Mouse (Mus musculus): ENCODE measurements around the gene Chst11.

Gene Chst11

DNA sequence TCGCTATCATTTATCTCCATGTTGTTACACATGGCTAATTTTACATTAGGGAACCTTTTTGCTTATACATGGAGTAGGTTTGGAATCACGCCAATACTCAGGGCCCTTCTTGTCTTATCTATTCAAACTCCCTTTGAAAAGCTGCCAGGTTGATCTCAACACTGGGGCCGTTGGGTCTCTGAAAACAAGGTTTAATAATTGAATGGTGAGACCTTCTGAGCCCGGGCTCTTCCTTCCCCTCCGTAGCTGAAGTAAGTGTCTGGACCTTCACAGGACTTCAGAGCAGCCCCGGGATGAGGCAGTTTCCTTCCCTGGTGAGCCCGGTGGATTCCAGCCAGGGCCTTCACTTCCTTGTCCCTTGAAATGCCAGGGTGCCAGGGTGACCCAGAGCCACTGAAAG is 5.6 kb downstream of the Chst11 start:
- DNase-seq (ENCODE audit: low spot score in 2 of 2) = no peak

DNA sequence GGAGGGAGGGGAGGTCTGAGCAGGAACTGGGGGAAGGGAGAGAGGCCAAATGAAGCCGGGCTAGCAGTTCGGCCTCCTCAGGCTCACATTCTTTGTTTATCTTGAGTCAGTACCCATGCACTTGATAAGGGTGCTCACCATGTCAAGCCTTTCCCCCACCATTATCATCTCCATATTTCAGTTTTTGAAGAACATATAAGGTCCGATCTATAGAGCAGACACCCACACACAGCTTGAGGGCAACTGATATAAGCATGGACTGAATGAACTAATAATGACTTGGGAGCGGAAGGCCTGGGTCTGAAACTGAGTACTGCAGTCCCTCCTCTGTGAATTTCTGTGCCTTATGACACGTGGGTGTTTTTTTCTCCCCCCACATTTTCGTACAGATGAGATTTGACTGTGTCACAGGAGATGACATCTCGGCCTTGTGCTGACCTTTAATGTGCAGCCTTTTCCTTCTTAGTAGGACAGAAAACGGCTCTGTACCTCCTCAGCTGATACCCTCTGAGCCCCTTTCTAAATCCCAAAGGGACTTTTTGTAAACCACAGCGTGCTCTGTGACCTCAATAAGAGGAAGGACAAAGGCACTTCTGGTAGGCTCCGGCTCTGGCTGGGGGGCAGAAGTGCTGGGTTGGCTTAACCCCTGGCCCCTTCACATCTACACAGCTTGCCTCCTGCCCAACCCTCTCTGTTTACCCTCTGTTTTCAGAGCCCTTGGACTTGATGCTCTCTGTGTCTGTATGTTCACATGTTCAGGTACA is 6.6 kb downstream of the Chst11 start:
- DNase-seq (ENCODE audit: low spot score in 2 of 2) = no peak

DNA sequence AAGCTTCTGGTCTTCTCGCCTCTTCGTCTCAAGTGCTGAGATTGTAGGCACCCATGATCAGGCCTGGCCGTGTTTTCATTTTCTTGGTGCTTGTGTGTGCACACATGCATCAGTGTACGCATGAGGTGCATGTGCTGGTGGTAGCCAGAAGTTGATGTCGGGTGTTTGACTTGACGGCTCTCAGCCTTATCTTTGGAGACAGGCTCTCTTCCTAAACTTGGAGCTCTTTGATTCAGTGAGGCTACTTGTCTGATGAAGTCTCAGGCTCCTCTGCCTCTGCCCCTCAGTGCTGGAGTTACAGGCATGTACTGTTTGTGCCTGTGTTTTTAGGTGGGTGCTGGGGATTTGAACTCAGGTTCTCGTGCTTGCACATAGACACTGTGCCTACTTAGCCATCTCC is 9.0 kb downstream of the Chst11 start:
- no peak for DNase-seq (ENCODE audit: low spot score in 2 of 2)

- DNase-seq (ENCODE audit: low spot score in 2 of 2) = no peak
Measured at GRCm38 (mm10) chr10:82997460-82997859, 12.2 kb downstream of the Chst11 start.

- no peak for DNase-seq (ENCODE audit: low spot score in 2 of 2)
Measured at GRCm38 (mm10) chr10:83000169-83000568, 14.9 kb downstream of the Chst11 start.

- no peak for DNase-seq (ENCODE audit: low spot score in 2 of 2)
Measured at GRCm38 (mm10) chr10:83000721-83001120, 15.4 kb downstream of the Chst11 start.

DNA sequence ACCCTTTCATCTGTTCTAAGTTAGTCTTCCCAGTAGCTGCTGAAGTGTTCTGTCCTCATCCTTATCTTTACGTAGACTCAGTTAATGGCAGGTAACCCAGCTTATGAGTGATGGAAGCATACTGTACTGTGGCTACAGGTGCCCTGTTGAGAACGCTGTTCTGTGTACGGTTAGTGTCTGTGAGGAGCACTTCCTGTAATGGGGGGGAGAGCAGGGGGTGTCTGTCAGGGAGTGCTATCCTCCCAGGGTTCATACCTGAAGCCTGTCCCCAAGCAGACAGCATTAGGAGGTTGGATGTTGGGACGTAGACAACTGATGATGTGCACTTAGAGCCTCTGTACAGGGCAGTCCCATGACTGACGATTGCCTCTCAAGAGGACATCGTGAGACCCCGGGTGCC is 18.6 kb downstream of the Chst11 start:
- DNase-seq (ENCODE audit: low spot score in 2 of 2) = no peak

DNA sequence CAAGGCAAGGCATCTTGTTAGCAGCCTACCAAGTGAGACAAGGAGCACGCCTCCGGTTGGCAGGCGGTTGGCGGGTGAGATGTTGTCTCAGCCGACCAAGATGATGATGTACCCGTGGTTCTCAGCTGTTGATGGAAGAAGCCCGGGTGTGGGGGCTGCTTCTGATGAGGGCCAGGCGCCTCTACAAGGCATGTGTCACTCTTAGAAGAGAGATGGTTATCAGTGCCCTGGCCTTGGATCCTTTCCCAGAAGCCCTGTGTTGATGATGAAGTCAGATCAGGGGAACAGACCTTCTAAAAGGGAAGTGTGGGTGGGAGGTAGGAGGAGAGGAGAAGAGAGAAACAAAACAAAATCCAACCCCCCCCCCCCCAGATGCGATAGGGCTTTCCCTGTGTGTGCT is 19.1 kb downstream of the Chst11 start:
- DNase-seq (ENCODE audit: low spot score in 2 of 2) = peak; percentile 51 to 53

GRCm38 (mm10) chr10:83005003-83005402 is 19.7 kb downstream of the Chst11 start:
- DNase-seq (ENCODE audit: low spot score in 2 of 2) = no peak

GRCm38 (mm10) chr10:83006258-83006657 is 21.0 kb downstream of the Chst11 start:
- no peak for DNase-seq (ENCODE audit: low spot score in 2 of 2)

DNA sequence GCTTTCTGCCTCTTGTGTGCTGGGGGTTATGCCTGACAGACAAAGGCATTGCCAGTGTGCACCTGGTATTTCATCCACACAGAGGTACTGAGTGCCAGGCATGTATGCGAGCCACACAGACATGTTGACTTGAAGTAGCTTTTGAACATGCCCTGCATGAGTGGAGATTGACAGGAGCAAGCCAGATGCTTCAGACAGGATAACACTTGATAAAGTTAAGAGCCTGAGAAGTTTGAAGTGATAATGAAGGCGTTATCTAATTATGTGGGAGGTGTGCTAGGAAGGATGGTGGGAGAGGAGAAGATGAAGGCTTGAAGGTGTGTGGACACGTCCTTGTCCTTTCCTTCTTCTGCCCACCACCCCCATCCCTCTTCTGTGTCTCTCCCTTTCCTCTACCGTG is 28.7 kb downstream of the Chst11 start:
- peak in 1 of 2 experiments; percentile 30 for DNase-seq (ENCODE audit: low spot score in 2 of 2)

DNA sequence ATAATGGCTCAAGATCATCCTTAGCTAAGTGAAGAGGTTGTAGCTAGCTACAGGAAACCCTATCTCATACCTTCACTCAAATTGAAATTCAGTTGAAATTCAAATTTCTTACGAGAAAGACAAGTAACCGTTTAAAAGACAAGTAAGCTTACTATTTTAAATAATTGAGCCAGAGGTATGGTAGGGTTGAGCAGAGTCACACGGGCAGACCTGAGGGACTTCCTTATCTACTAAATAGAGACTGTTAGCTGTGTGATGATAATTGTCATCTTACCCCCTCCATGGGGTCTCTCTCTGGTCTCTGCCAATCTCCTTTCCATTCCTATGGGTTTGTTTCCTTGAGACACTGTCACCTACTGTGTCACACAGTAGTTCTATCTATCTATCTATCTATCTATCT is 30.6 kb downstream of the Chst11 start:
- no peak for DNase-seq (ENCODE audit: low spot score in 2 of 2)

- DNase-seq (ENCODE audit: low spot score in 2 of 2) = peak in 1 of 2 experiments; percentile 23
Measured at GRCm38 (mm10) chr10:83016779-83017178, 31.5 kb downstream of the Chst11 start.

- peak; percentile 46 for DNase-seq (ENCODE audit: low spot score in 2 of 2)
Measured at GRCm38 (mm10) chr10:83017760-83018498, 32.6 kb downstream of the Chst11 start.

- peak; percentile 31 to 37 for DNase-seq (ENCODE audit: low spot score in 2 of 2)
Measured at GRCm38 (mm10) chr10:83018521-83018920, 33.2 kb downstream of the Chst11 start.

DNA sequence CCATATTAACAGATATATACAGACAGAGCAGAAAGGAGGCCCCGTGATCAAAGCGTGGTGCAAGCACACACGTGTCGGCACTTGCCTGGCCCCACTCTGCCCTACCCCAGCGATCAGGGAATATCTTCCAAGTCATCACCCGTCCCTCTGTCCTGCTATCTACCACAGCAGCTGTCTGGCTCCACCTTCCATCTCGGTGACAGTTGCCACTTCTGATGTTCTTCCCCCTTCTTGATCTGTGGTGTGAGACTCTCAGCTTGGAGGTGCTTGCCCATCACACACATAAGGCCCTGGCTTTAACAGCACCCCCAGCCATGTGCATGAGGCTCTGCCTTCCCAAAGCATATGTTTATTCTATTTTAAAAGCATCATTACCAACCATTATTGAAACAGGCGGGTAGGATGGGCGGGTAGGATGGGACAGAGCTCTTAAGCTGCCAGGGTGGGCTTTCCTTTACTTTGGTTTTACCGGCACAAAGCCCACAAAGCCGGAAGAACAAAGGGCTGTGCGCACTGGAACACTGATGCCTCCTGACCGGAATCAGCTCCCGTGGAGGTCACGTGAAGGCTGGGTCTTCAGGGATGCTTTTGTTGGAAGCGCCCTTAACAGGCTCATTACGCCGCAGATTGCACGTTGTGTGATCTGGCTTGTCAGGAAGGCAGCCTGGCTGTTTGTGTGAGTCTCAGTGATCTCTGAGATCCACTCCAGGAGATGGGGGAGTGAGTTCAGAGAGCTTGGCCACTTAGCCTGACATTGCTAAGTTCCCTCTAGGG is 34.4 kb downstream of the Chst11 start:
- peak; percentile 54 to 72 for DNase-seq (ENCODE audit: low spot score in 2 of 2)

- DNase-seq (ENCODE audit: low spot score in 2 of 2) = no peak
Measured at GRCm38 (mm10) chr10:83022616-83023015, 37.3 kb downstream of the Chst11 start.

DNA sequence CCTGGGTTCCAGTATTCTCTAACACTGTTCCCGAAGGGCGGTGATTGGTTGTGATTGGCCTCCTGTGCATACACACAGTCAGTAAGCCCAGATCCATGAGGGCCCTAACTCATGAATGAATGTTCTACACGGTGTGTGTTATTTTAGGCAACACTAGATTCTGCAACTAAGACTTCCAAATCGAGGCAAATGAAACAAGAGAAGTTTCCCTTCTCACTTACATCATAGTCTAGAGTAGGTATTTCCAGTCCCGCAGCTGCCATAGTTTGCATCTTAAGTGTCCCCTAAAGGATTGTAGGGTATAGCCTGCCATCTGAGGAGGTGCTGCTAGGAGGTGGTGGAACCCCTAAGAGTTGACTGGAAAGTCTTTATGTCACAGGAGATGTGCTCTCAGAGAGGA is 40.9 kb downstream of the Chst11 start:
- no peak for DNase-seq (ENCODE audit: low spot score in 2 of 2)

DNA sequence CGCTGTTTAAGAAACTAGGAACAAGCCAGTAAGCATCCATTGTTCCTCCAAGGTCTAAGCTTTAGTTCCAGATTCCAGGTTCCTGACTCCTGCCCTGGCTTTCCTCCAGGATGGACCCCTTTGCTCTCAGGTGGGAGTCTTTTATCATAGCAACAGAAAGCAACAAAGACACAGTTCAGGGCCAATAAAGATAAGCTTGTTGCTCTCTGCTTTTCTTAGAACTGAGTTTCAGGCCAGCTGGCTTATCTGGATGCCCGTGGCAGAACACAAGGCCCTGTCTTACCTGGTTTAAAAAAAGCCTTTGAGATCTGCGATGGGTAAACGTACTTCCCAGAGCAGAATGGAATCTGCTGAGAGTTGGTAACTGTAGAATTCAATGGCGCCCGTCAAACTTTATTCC is 42.4 kb downstream of the Chst11 start:
- DNase-seq (ENCODE audit: low spot score in 2 of 2) = no peak

DNA sequence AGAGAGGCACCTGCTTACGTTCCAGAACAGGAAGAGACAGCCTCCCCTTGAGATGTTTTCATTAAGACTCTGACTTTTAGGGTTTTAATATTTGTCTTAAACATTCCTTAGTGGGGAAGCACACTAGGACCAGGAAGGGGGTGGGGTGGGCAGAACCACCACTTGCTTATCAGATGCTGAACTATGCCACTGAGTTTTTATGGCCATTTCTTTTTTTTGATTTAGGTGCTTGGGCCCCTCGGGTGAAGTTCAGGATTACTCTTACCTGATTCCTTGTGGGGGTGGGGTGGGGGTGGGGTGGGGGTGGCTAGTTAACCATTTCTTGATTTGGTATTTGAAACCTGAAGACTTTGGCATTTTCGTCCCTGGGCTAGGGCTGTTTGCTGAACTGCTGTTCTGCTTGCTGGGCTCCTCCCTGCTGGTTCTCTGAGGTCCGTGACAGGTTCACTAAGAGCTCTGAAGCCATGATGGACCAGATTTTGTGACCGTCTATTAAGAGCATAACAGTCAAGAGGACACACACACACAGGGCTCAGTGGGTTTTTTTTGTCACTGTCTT is 44.9 kb downstream of the Chst11 start:
- DNase-seq (ENCODE audit: low spot score in 2 of 2) = no peak

GRCm38 (mm10) chr10:83030928-83031327 is 45.6 kb downstream of the Chst11 start:
- DNase-seq (ENCODE audit: low spot score in 2 of 2) = no peak

- DNase-seq (ENCODE audit: low spot score in 2 of 2) = no peak
Measured at GRCm38 (mm10) chr10:83031561-83031960, 46.3 kb downstream of the Chst11 start.

Data from spleen, postnatal 10 days (tissue).